Mouse (Mus musculus) brain, embryonic 14.5 days (tissue): Measurements from ENCODE around the gene Trim80.

Source experiments
- CTCF ChIP-seq: fragments of 200-500 bp; IDR thresholded peaks from 2 replicates; pipeline ENCODE4 v1.5.1; 2012; ENCODE audit warnings: inconsistent platforms, mild to moderate bottlenecking, moderate library complexity, borderline replicate concordance; ENCODE audit not compliant: insufficient read depth, insufficient read length; ENCODE audit errors: extremely low read depth
- POLR2A ChIP-seq: fragments of 200-500 bp; IDR thresholded peaks from 2 replicates; pipeline ENCODE4 v1.6.1; 2012; ENCODE audit warnings: mild to moderate bottlenecking, inconsistent platforms, borderline replicate concordance; ENCODE audit not compliant: poor library complexity, insufficient read depth, insufficient read length, severe bottlenecking; ENCODE audit errors: extremely low read depth

DNA sequence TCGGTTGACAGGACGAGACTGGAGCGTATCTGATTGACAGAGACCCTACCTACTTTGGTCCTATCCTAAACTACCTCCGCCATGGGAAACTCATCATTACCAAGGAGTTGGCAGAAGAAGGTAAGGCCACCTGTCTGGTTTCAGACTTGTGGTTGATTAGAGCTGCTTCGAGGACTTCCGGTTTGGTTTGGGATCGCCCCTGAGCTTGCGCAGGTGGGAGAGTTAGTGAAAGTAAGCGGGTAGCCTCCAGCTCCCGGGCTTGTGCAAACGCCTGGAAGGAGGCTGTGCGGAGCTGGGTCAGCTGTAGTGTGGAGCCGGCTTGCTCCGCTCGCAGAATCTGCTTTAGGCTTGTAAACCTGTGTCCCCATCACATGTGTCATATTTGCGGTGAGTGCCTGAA, 18.4 kb upstream of the Trim80 start:
- TF ChIP-seq POLR2A (no peak), CTCF (no peak)
